ENCODE assay signal across 16 mouse cellular contexts in the genomic region with DNA sequence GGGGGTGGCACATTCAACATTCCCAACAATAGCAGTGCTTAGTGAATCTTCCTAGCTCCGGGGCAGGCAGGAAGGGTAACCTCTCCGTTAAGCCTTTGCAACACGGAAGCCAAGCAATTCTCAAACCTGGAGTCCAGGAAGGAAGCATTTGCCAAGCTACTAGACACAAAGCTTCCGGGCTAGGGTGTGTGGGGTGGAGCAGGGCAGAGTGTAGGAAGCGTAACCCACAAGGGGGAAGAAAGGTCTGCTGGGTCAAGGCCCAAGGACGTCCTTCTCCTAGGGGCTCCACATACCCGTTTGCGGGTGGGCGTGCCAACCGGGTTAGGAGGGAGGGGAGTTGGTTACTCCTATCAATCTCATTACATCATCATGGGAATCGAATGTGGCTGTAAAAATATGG. TPM values are rescaled to one million over a fixed set of nuclear protein-coding genes. Genes with fewer than 3 reads are reported as not detected.
A peak's percentile ranks its signal among the peaks of the same experiment; 100 is the strongest.
DNase-seq lines count a peak whose midpoint lies in the region; TF ChIP-seq lines count a peak whose summit lies in the region.
"Not testable (repeated sequence)": the region's sequence is repeated elsewhere in the genome, so short reads cannot be mapped to it uniquely, and the experiment has no call there.
"Had no signal": no experiment of that assay in that cellular context is flagged by ENCODE, and none has a peak within 500 bp of the region (broad histone marks: within the 10 kb centered on the region; RNA-seq: fewer than 3 reads in every experiment).

No protein-coding gene starts in this region.

- not testable (repeated sequence) for H3K4me1 ChIP-seq in kidney, adult 2 months (ENCODE audit: control insufficient read depth, insufficient read depth, low read length)

- not testable (repeated sequence) for TF ChIP-seq POLR2A in kidney, adult 2 months (IDR thresholded peaks at IDR 0.05; ENCODE audit: low read depth, low read length)

- not testable (repeated sequence) for H3K27ac ChIP-seq in kidney, adult 2 months (ENCODE audit: insufficient read depth, low read depth, low read length)

- DNase-seq in 416B (ENCODE audit: low read depth), result peak; percentile 72
- DNase-seq in adrenal gland, postnatal 36 days, result peak; percentile 20 to 32
- DNase-seq in gonadal fat pad, adult 2 months (ENCODE audit: low read depth), result peak; percentile 5
- peak; percentile 68 for DNase-seq in kidney, adult 2 months
- DNase-seq in large intestine, adult 2 months (ENCODE audit: low read depth, low spot score), result peak; percentile 39
- DNase-seq in lung, postnatal 36 days, result peak; percentile 24
- peak; percentile 6 for DNase-seq in right cerebral cortex, postnatal 25 days
- DNase-seq in thymus, postnatal 36 days, result peak; percentile 30 to 37

- H3K27me3 ChIP-seq in kidney, adult 2 months (replicated peaks; ENCODE audit: control insufficient read depth, insufficient read depth, low read length), result not testable (repeated sequence)

- TF ChIP-seq CTCF in kidney, adult 2 months (conservative IDR thresholded peaks at IDR 0.05; ENCODE audit: insufficient read depth, insufficient read length, low read depth, low read length), result not testable (repeated sequence)

- H3K4me3 ChIP-seq in kidney, adult 2 months (ENCODE audit: insufficient read depth, low read depth, low read length), result not testable (repeated sequence)

- H3K36me3 ChIP-seq in kidney, adult 2 months (ENCODE audit: control insufficient read depth, insufficient read depth, low read length), result not testable (repeated sequence)

- 46% methylated on average over 8 of the region's 11 CpGs for WGBS in kidney, adult 2 months
- WGBS in large intestine, adult 2 months, result 21% methylated on average over 8 of the region's 11 CpGs

RNA-seq across cellular contexts. Expression of a gene that starts 31.2 kb away (rescaled TPM):
- under 1 TPM in 1 of 2 experiments, not detected in 1; 0.30 TPM for total RNA-seq in adrenal gland, postnatal 36 days (2021)
- polyA plus RNA-seq in gonadal fat pad, adult 2 months (2012; rRNA removed), result 1.2 and 3.1 TPM in 2 replicates
- polyA plus RNA-seq in kidney, adult 2 months (2012; rRNA removed), result 0.30 and 1.0 TPM in 2 replicates
- 0.43 TPM in 1 of 2 replicates, not detected in the other for polyA plus RNA-seq in large intestine, adult 2 months (2012; rRNA removed)
- total RNA-seq: heart, adult 18-20 months had no signal
- polyA plus RNA-seq: forebrain, embryonic 13.5 days; heart, embryonic 16.5 days; hindbrain, embryonic 12.5 days; intestine, embryonic 16.5 days; limb, embryonic 12.5 days; liver, embryonic 16.5 days; stomach, postnatal 0 days had no signal

RNA-seq across cellular contexts. Expression of a gene that starts 31.5 kb away (rescaled TPM):
- total RNA-seq in adrenal gland, postnatal 36 days (2021), result 10 to 100 TPM; 57.3 to 67.8 TPM
- 72.6 and 117 TPM in 2 replicates for polyA plus RNA-seq in gonadal fat pad, adult 2 months (2012; rRNA removed)
- 90.6 and 121 TPM in 2 replicates for polyA plus RNA-seq in kidney, adult 2 months (2012; rRNA removed)
- polyA plus RNA-seq in large intestine, adult 2 months (2012; rRNA removed), result 39.2 and 62.1 TPM in 2 replicates

RNA-seq across cellular contexts. Expression of a gene that starts 48.9 kb away (rescaled TPM):
- 10 to 100 TPM; 21.9 to 24.5 TPM for total RNA-seq in adrenal gland, postnatal 36 days (2021)
- polyA plus RNA-seq in gonadal fat pad, adult 2 months (2012; rRNA removed), result 3.7 TPM in 2 replicates
- polyA plus RNA-seq in kidney, adult 2 months (2012; rRNA removed), result 3.0 and 4.4 TPM in 2 replicates
- polyA plus RNA-seq in large intestine, adult 2 months (2012; rRNA removed), result 2.6 TPM in 2 replicates

Comparison
In these comparisons a context has a peak if more than half of its experiments do, and no peak if none do; other contexts are left out.
1. DNase-seq: peak in every context shown above with its lines; median percentile 72 in 416B; 68 in kidney, adult 2 months; 39 in large intestine, adult 2 months; 34 in thymus, postnatal 36 days; 26 in adrenal gland, postnatal 36 days; 24 in lung, postnatal 36 days; 6 in right cerebral cortex, postnatal 25 days; 5 in gonadal fat pad, adult 2 months.